In genomic region chr7:45182199-45182601, GRCm38 (mm10) we compare ENCODE assay signal across 8 mouse cellular contexts. TPM values are rescaled to one million over a fixed set of nuclear protein-coding genes. Genes with fewer than 3 reads are reported as not detected.
A peak's percentile ranks its signal among the peaks of the same experiment; 100 is the strongest.
DNase-seq lines count a peak whose midpoint lies in the region; ATAC-seq and TF ChIP-seq lines count a peak whose summit lies in the region.

No protein-coding gene starts in this region.

- no peaks in the 10 kb centered on the region for H3K36me3 ChIP-seq in forebrain, embryonic 12.5 days (replicated peaks)
- no peaks in the 10 kb centered on the region for H3K36me3 ChIP-seq in heart, postnatal 0 days (replicated peaks; ENCODE audit: control insufficient read depth, insufficient read depth, low read length)
- no peaks in the 10 kb centered on the region for H3K36me3 ChIP-seq in liver, embryonic 16.5 days (ENCODE audit: control insufficient read depth, insufficient read depth)
- no peaks in the 10 kb centered on the region for H3K36me3 ChIP-seq in neural tube, embryonic 13.5 days
- no peaks in the 10 kb centered on the region for H3K36me3 ChIP-seq in testis, adult 2 months (ENCODE audit: control insufficient read depth, insufficient read depth, low read length)

- peaks cover 97% of the 10 kb centered on the region for H3K27me3 ChIP-seq in forebrain, embryonic 12.5 days
- peaks cover 99% of the 10 kb centered on the region for H3K27me3 ChIP-seq in heart, postnatal 0 days (ENCODE audit: control insufficient read depth, insufficient read depth, low read length)
- peaks cover 96% of the 10 kb centered on the region for H3K27me3 ChIP-seq in liver, embryonic 16.5 days (ENCODE audit: control insufficient read depth, insufficient read depth, low read depth, low read length)
- H3K27me3 ChIP-seq in neural tube, embryonic 13.5 days: peaks cover 98% of the 10 kb centered on the region
- no peaks in the 10 kb centered on the region; the same call in 1 of the 2 replicates for H3K27me3 ChIP-seq in testis, adult 2 months (ENCODE audit: control insufficient read depth, insufficient read depth, low read length)

- TF ChIP-seq POLR2A in testis, adult 2 months (IDR thresholded peaks at IDR 0.05; ENCODE audit: control insufficient read depth, low read depth, low read length): no peak

- peak; percentile 88 for ATAC-seq in cerebellum, adult (ENCODE audit: insufficient number of reproducible peaks, low FRiP score, low TSS enrichment)
- ATAC-seq in forebrain, embryonic 12.5 days (ENCODE audit: low FRiP score): peak; percentile 85
- peak; percentile 92 for ATAC-seq in heart, postnatal 0 days (ENCODE audit: insufficient read depth, low read depth)
- peak; percentile 94 for ATAC-seq in liver, embryonic 16.5 days (ENCODE audit: low read depth)
- ATAC-seq in neural tube, embryonic 13.5 days (ENCODE audit: low read depth): peak; percentile 86

- WGBS in forebrain, embryonic 12.5 days: under 1% methylated on average over 34 of the region's 34 CpGs
- WGBS in heart, postnatal 0 days: under 1% methylated on average over 34 of the region's 34 CpGs
- WGBS in liver, embryonic 16.5 days (ENCODE audit: insufficient replicate concordance): 0% methylated on average over 34 of the region's 34 CpGs
- under 1% methylated on average over 34 of the region's 34 CpGs for WGBS in neural tube, embryonic 13.5 days

- peaks cover 16% of the 10 kb centered on the region for H3K4me1 ChIP-seq in forebrain, embryonic 12.5 days
- H3K4me1 ChIP-seq in heart, postnatal 0 days (ENCODE audit: control insufficient read depth, insufficient read depth): 0 out of 2 replicates have a peak, but pooled peaks cover 7% of the 10 kb centered on the region
- H3K4me1 ChIP-seq in liver, embryonic 16.5 days (ENCODE audit: control insufficient read depth, low read depth, low read length): peaks cover 10% of the 10 kb centered on the region
- peaks cover 24% of the 10 kb centered on the region for H3K4me1 ChIP-seq in neural tube, embryonic 13.5 days (replicated peaks)
- H3K4me1 ChIP-seq in testis, adult 2 months (ENCODE audit: control insufficient read depth, insufficient read depth, low read length): peaks cover 26% of the 10 kb centered on the region

- no peak for TF ChIP-seq CTCF in heart, postnatal 0 days (IDR thresholded peaks at IDR 0.05; ENCODE audit: low read depth)
- no peak for TF ChIP-seq CTCF in testis, adult 2 months (IDR thresholded peaks at IDR 0.05; ENCODE audit: control insufficient read depth, insufficient read depth, insufficient replicate concordance, low read depth, low read length)

- H3K9ac ChIP-seq in forebrain, embryonic 12.5 days: no peak overlapping the region
- no peak overlapping the region for H3K9ac ChIP-seq in heart, postnatal 0 days (replicated peaks; ENCODE audit: low read depth, low read length)
- H3K9ac ChIP-seq in liver, embryonic 16.5 days (ENCODE audit: low read depth, low read length): no peak overlapping the region
- peak overlapping the region; percentile 50 for H3K9ac ChIP-seq in neural tube, embryonic 13.5 days

- no peaks in the 10 kb centered on the region for H3K9me3 ChIP-seq in forebrain, embryonic 12.5 days
- H3K9me3 ChIP-seq in heart, postnatal 0 days (replicated peaks; ENCODE audit: control insufficient read depth, low read length): no peaks in the 10 kb centered on the region
- H3K9me3 ChIP-seq in liver, embryonic 16.5 days (replicated peaks; ENCODE audit: control insufficient read depth, low read length): no peaks in the 10 kb centered on the region
- no peaks in the 10 kb centered on the region for H3K9me3 ChIP-seq in neural tube, embryonic 13.5 days

- H3K4me2 ChIP-seq in forebrain, embryonic 12.5 days: peak overlapping the region; percentile 41
- H3K4me2 ChIP-seq in heart, postnatal 0 days (ENCODE audit: low read depth, low read length): peak overlapping the region; percentile 60
- H3K4me2 ChIP-seq in liver, embryonic 16.5 days (ENCODE audit: low read depth, low read length): peak overlapping the region; percentile 71
- H3K4me2 ChIP-seq in neural tube, embryonic 13.5 days: peak overlapping the region; percentile 53

- peak overlapping the region; percentile 28 for H3K4me3 ChIP-seq in forebrain, embryonic 12.5 days (replicated peaks)
- H3K4me3 ChIP-seq in heart, postnatal 0 days (ENCODE audit: low read depth, low read length): peak overlapping the region; percentile 31
- H3K4me3 ChIP-seq in liver, embryonic 16.5 days (ENCODE audit: low read depth, low read length): peak overlapping the region; percentile 47
- H3K4me3 ChIP-seq in neural tube, embryonic 13.5 days: peak overlapping the region; percentile 33
- peak overlapping the region; percentile 69 for H3K4me3 ChIP-seq in testis, adult 2 months (ENCODE audit: control insufficient read depth, low read depth, low read length)

- H3K27ac ChIP-seq in forebrain, embryonic 12.5 days: no peak overlapping the region
- H3K27ac ChIP-seq in heart, postnatal 0 days (ENCODE audit: low read depth): no peak overlapping the region
- no peak overlapping the region for H3K27ac ChIP-seq in liver, embryonic 16.5 days (ENCODE audit: low read length)
- H3K27ac ChIP-seq in neural tube, embryonic 13.5 days (replicated peaks): no peak overlapping the region
- H3K27ac ChIP-seq in testis, adult 2 months (ENCODE audit: control insufficient read depth, insufficient read depth, low read depth, low read length): no peak overlapping the region

- TF ChIP-seq EP300 in heart, postnatal 0 days (IDR thresholded peaks at IDR 0.05; ENCODE audit: low read depth): no peak

- peak; percentile 95 for DNase-seq in ES-CJ7 (ENCODE audit: low read depth, low spot score)
- peak; percentile 88 for DNase-seq in heart, postnatal 0 days (ENCODE audit: low spot score)
- DNase-seq in kidney, postnatal 36 days: peak; percentile 92 to 94

RNA-seq across cellular contexts. Expression of gene Pth2, which starts 1.4 kb away (rescaled TPM):
- polyA plus RNA-seq in forebrain, embryonic 12.5 days (2016; fragmentation: Nextera tagmentation; extraction: Ambion mirVana): 0.45 and 1.5 TPM in 2 replicates
- total RNA-seq in heart, postnatal 0 days (2014; rRNA removed; ENCODE audit: low replicate concordance): not detected in 2 replicates
- polyA plus RNA-seq in heart, postnatal 0 days (2015; fragmentation: Nextera tagmentation; extraction: Ambion mirVana): not detected in 2 replicates
- polyA plus RNA-seq in liver, embryonic 16.5 days (2015; fragmentation: Nextera tagmentation; extraction: Ambion mirVana): not detected in 2 replicates
- polyA plus RNA-seq in neural tube, embryonic 13.5 days (2015; fragmentation: Nextera tagmentation; extraction: Ambion mirVana): not detected in 2 replicates
- 21.9 and 28.2 TPM in 2 replicates for polyA plus RNA-seq in testis, adult 2 months (2012; rRNA removed)

RNA-seq across cellular contexts. Expression of gene Gfy, which starts 2.8 kb away (rescaled TPM):
- 0.52 and 1.4 TPM in 2 replicates for polyA plus RNA-seq in forebrain, embryonic 12.5 days (2016; fragmentation: Nextera tagmentation; extraction: Ambion mirVana)
- not detected in 2 replicates for total RNA-seq in heart, postnatal 0 days (2014; rRNA removed; ENCODE audit: low replicate concordance)
- not detected in 2 replicates for polyA plus RNA-seq in heart, postnatal 0 days (2015; fragmentation: Nextera tagmentation; extraction: Ambion mirVana)
- not detected in 2 replicates for polyA plus RNA-seq in liver, embryonic 16.5 days (2015; fragmentation: Nextera tagmentation; extraction: Ambion mirVana)
- not detected in 2 replicates for polyA plus RNA-seq in neural tube, embryonic 13.5 days (2015; fragmentation: Nextera tagmentation; extraction: Ambion mirVana)
- polyA plus RNA-seq in testis, adult 2 months (2012; rRNA removed): 3.9 and 5.4 TPM in 2 replicates

RNA-seq across cellular contexts. Expression of gene Slc17a7, which starts 18.5 kb away (rescaled TPM):
- polyA plus RNA-seq in forebrain, embryonic 12.5 days (2016; fragmentation: Nextera tagmentation; extraction: Ambion mirVana): 6.3 and 7.9 TPM in 2 replicates
- 7.5 and 12.7 TPM in 2 replicates for total RNA-seq in heart, postnatal 0 days (2014; rRNA removed; ENCODE audit: low replicate concordance)
- polyA plus RNA-seq in heart, postnatal 0 days (2015; fragmentation: Nextera tagmentation; extraction: Ambion mirVana): 4.3 and 5.4 TPM in 2 replicates
- not detected in 2 replicates for polyA plus RNA-seq in liver, embryonic 16.5 days (2015; fragmentation: Nextera tagmentation; extraction: Ambion mirVana)
- 0.78 and 0.83 TPM in 2 replicates for polyA plus RNA-seq in neural tube, embryonic 13.5 days (2015; fragmentation: Nextera tagmentation; extraction: Ambion mirVana)
- polyA plus RNA-seq in testis, adult 2 months (2012; rRNA removed): 33.5 and 34.1 TPM in 2 replicates

RNA-seq across cellular contexts. Expression of gene Ccdc155, which starts 22.5 kb away (rescaled TPM):
- 1.2 TPM in 2 replicates for polyA plus RNA-seq in forebrain, embryonic 12.5 days (2016; fragmentation: Nextera tagmentation; extraction: Ambion mirVana)
- total RNA-seq in heart, postnatal 0 days (2014; rRNA removed; ENCODE audit: low replicate concordance): not detected in 2 replicates
- 0.14 and 0.25 TPM in 2 replicates for polyA plus RNA-seq in heart, postnatal 0 days (2015; fragmentation: Nextera tagmentation; extraction: Ambion mirVana)
- polyA plus RNA-seq in liver, embryonic 16.5 days (2015; fragmentation: Nextera tagmentation; extraction: Ambion mirVana): 0.05 TPM in 1 of 2 replicates, not detected in the other
- 0.29 and 0.45 TPM in 2 replicates for polyA plus RNA-seq in neural tube, embryonic 13.5 days (2015; fragmentation: Nextera tagmentation; extraction: Ambion mirVana)
- polyA plus RNA-seq in testis, adult 2 months (2012; rRNA removed): 78.3 and 81.9 TPM in 2 replicates

RNA-seq across cellular contexts. Expression of gene Aldh16a1, which starts 27.8 kb away (rescaled TPM):
- polyA plus RNA-seq in forebrain, embryonic 12.5 days (2016; fragmentation: Nextera tagmentation; extraction: Ambion mirVana): 41.9 and 42.9 TPM in 2 replicates
- 29.2 and 40.1 TPM in 2 replicates for total RNA-seq in heart, postnatal 0 days (2014; rRNA removed; ENCODE audit: low replicate concordance)
- polyA plus RNA-seq in heart, postnatal 0 days (2015; fragmentation: Nextera tagmentation; extraction: Ambion mirVana): 18.2 and 22.8 TPM in 2 replicates
- 30.0 and 30.3 TPM in 2 replicates for polyA plus RNA-seq in liver, embryonic 16.5 days (2015; fragmentation: Nextera tagmentation; extraction: Ambion mirVana)
- 19.0 and 19.6 TPM in 2 replicates for polyA plus RNA-seq in neural tube, embryonic 13.5 days (2015; fragmentation: Nextera tagmentation; extraction: Ambion mirVana)
- 12.8 and 13.4 TPM in 2 replicates for polyA plus RNA-seq in testis, adult 2 months (2012; rRNA removed)
